Mouse (Mus musculus): ENCODE results near the gene Diaph3.

DNA sequence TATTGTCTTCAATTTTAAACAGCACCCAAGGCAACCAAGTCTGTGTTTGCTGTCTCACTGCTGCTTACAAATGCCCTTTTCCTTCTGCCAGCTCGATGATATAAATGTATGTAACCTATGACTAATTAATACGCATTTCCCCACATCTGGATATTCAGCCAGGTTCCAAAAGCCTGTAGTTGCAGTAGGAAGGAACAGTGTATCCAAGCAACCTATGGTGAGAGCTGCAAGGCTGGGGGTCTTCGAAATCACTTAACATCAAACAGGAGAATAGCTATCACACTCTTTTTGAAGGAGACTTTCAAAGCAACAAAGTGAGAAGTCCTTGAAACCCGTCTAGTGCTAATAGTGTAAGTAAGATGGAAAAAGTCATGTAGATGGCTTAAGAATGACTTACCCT lies 391.6 kb downstream of the Diaph3 start:
- TF ChIP-seq TAL1 (IDR thresholded peaks at IDR 0.05; ENCODE audit: low read length), result no peak
- TF ChIP-seq GATA1 (IDR thresholded peaks at IDR 0.05; ENCODE audit: low read length), result no peak

All from erythroblast, embryonic 14.5 days (primary cell).